Mouse (Mus musculus) right cerebral cortex, postnatal 14 days (tissue): ENCODE data around the gene Gm5617.
"Not testable (repeated sequence)": the region's sequence is repeated elsewhere in the genome, so short reads cannot be mapped to it uniquely, and the experiment has no call there.

Experiments used
- DNase-seq: peaks from one replicate; pipeline ENCODE4 v3.0.0; 2022

Gm5617 gene

GRCm38 (mm10) chr9:48494817-48495547, at the start of gene Gm5617, which contains the start of gene Rbm7:
Gene Gm5617, plus strand, starts transcription at chr9:48495442.
Gene Rbm7, minus strand, starts transcription at chr9:48495299.
- DNase-seq = peak; percentile 94

DNA sequence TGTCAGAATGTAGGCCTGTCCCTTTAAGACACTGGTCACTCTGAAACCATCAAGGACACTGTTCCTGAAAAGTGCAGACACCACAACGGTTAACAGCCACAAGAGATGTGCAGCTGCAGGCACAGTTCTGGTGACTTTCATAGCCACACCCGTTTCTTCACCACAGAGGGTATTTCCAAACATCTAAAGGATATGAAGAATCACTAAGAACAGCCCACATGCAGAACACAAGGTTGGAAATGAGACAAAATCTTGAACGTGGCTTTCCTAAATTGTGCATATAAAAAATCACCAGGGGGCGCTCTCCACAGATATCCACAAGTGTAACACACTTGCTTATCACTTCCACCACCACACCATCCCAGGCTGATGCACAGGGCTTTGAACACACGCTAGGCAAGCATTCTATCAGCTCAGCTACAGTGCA, 47.4 kb upstream of the Gm5617 start:
- no peak for DNase-seq

DNA sequence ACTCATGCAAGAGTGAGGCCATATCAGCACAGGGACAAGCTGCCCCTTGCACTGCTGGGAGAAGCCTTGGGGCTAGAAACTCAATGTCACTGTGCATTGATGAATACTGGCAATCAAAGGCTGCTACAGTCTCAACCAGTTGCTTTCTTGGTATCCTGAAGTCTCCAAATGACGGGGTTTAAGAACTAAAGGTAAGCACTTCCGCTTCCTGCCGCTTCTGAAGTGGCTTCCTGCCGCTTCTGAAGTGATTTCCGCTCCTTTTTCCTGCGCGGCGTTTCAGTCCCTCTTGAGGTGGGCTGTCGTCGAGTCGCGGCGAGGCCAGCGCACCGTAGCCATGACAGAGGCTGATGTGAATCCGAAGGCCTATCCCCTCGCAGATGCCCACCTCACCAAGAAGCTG, 45.2 kb upstream of the Gm5617 start:
- no peak for DNase-seq

GRCm38 (mm10) chr9:48455961-48456360, 39.3 kb upstream of the Gm5617 start:
- DNase-seq = no peak

DNA sequence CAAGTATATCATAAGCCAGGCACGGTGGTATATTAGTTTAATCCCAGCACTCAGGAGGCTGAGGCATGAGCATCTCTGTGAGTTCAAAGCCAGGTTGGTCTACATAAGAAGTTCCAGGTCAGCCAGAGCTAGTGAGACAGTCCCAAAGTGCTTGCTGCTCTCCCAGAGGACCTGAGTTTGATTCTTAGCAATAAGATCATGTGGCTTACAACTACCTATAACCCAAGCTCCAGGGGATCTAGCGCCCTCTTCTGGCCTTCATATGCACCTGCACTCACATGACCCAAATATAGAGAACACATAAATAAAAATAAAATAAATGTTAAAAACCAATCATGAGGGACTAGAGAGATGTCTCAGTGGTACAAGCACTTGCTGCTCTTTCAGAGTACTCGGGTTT, 36.4 kb upstream of the Gm5617 start:
- DNase-seq = no peak

DNA sequence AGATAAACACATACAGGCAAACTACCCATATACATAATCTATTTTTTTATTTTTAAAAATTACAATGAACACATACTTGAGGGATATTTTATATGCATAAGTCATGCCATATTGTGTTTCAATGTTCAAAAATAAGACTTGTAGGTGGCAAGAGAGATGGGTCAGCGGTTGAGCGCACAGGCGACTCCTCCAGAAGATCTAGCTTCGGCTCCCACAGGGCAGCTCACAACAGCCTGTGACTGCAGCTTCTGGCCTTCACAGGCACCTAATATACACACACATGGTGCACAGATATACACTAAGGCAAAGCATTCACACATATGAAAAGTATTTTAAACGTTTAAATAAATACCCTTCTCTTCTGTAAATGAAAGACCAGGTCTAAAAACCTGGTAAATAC, 35.9 kb upstream of the Gm5617 start:
- DNase-seq = no peak

DNA sequence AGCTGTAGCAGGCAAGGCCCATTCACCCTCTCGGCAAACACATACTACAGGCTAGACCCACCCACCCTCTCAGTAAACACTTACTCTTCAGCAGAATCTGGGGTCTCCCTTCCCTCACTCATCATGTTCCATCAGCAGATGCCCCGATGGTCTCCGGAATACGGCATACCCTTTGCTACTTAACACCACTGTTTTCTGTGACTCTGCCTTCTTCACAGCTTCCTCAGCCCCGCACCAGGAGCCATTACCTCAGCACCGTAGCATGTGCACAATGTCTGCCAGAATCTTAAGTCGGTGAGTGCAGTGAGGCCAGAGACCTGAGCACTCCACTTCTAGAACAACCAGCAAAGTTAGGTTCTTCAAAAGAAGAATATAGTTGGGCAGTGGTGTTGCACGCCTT, 34.5 kb upstream of the Gm5617 start:
- DNase-seq = no peak

GRCm38 (mm10) chr9:48461545-48461944, 33.7 kb upstream of the Gm5617 start:
- DNase-seq = no peak

GRCm38 (mm10) chr9:48465671-48466070, 29.6 kb upstream of the Gm5617 start:
- DNase-seq = no peak

DNA sequence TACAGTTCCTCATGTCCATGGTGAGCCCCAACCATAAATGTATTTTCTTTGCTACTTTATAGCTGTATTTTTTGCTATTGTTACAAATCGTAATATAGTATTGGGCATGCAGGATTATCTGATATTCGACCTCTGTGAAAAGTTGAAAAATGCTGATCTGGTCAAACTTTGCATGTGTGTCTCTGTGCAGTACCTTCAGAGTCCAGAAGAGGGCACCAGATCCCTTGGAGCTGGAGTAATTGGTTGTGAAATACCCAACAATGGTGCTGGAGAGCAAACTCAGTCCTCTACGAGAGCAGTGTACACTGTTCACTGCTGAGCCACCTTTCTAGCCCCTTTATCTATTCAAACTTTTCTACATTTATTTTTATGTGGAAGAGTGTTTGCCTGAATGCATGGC, 28.4 kb upstream of the Gm5617 start:
- DNase-seq = peak; percentile 63

DNA sequence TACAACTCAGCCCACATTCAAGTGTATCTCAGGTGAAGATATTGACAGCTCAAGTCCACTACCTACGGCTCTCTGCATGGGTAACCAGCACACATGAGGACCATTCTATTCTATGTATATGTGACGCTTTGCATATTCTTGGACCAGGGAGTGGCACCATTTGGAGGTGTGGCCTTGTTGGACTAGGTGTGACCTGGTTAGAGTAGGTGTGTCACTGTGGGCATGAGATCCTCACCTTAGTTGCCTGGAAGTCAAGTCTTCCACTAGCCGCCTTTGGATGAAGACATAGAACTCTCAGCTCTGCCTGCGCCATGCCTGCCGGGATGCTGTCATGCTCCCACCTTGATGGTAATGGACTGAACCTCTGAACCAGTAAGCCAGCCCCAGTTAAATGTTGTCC, 27.8 kb upstream of the Gm5617 start:
- DNase-seq = not testable (repeated sequence)

GRCm38 (mm10) chr9:48472441-48473025, 22.7 kb upstream of the Gm5617 start:
- DNase-seq = no peak

- DNase-seq = no peak
Observed at GRCm38 (mm10) chr9:48473131-48473530, 22.1 kb upstream of the Gm5617 start.

GRCm38 (mm10) chr9:48474367-48474766, 20.9 kb upstream of the Gm5617 start:
- no peak for DNase-seq

DNA sequence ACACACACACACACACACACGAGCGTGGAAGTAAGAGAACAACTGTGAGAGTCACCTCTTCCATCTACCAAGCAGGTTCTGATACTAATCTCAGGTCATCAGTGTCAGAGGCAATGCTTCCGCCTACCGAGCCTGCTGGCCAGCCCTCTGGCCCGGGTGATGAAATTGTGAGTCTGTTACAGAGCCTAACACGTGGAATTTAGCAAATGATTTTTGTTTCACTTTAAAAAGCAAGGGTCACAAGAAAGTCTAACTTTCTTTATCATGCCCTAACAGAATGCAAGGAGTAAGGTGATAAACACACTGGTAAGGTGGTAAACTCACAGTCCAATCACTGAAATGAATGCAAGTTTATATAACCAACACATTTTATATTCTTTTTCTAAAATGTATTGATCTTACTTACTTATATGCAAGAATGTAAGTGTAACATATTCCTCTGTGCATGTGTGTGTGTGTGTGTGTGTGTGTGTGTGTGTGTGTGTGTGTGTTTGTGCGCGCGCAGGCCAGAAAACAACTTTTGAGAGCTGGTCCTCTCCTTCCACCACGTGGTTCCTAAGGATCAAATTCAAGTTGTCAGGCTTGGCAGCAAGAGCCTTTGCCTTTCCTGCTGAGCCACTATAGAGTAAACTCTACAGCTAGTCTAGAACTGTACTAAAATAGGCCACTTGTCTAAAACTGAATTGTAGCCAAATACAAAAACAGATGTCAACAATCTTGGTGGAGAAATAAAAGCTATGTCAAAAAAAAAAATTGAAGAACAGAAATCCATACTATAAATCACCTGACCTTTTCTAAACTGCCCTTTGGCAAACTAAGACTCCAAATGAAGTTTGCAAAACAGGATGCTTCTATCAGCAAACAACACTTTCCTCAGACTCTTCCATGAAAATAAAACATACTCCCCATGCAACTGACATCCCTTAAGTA, 18.7 kb upstream of the Gm5617 start:
- no peak for DNase-seq

GRCm38 (mm10) chr9:48478808-48479207, 16.4 kb upstream of the Gm5617 start:
- no peak for DNase-seq

DNA sequence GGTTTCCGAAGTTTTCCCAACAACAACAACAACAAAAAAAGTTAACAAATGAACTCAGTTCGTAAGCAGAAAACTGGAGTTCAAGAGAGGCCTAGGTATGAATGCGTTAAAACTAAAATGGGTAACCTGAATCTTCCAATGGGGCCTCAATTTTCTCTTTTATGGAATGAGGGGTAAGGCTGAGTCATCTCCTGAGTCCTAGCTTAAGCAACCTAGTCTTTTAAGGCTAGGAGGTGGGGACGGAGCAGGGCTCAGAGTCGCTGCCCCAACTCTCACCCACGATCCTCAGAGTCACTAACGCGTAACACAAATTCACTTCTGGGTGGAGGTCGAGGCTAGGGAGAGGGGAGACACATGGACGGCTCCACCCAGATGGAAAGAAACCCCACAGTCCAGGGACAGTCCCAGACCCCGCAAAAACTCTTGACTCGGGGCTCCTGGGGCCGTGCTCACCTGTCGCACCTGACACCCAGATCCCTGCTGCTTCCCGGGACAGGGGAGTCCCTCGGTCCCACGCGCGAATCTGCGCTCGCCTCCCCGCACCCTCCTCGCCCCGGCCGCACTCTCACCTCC, 15.3 kb upstream of the Gm5617 start:
- DNase-seq = no peak

GRCm38 (mm10) chr9:48480411-48481213, 14.6 kb upstream of the Gm5617 start, which contains the start of gene Rexo2:
Gene Rexo2, minus strand, starts transcription at chr9:48480623.
- peak; percentile 95 for DNase-seq

- no peak for DNase-seq
Observed at GRCm38 (mm10) chr9:48481214-48482134, 13.8 kb upstream of the Gm5617 start.

DNA sequence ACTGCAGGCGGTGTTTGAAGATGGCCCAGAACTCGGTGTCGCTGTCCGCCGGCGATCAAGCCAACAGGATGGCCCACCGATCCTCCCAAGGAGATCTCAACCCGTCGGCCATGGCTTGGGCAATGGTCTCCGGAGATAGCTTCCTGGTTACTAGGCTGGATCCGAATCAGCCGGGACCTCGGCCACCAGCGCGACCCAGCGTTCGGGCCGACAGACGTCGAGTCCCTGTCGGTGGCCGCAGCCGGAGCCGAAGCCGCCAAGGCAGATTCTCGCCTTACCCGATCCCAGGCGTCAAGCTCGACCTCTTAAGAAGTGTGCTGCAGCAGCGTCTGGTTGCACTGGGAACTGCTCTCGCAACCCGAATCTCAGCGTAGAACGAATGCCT, 298 bp downstream of the Gm5617 start:
- DNase-seq = no peak

DNA sequence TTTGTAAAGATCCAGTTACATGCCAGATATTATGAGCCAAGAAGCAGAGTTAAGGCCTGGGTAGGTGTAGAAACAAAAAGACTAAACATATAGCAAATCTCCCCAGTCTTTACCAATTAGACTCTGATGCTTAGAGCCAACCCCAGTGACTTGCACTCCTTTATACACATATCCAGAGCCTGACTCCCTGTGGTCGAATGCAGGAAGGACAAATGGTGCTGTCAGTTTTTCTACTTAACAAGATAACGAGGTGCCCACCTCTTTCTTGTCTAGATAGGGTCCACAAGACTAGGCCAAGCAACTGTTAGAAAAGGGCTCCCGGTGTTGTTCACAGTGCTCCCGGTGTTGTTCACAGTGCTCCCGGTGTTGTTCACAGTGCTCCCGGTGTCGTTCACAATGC, 6.0 kb downstream of the Gm5617 start:
- DNase-seq = no peak
